Mouse (Mus musculus) Muller cell, postnatal 12 days (primary cell): ENCODE measurements at regions not wholly inside any gene's neighbourhood (a gene's known extent, or its start where the extent isn't known, plus 50 kb on each side); places are given as distances from the start of the nearest gene placed in this dataset.

Experiments
- DNase-seq: peaks from one replicate; pipeline ENCODE4 v3.0.0-alpha.2; 2015; ENCODE audit errors: inconsistent ontology term

DNA sequence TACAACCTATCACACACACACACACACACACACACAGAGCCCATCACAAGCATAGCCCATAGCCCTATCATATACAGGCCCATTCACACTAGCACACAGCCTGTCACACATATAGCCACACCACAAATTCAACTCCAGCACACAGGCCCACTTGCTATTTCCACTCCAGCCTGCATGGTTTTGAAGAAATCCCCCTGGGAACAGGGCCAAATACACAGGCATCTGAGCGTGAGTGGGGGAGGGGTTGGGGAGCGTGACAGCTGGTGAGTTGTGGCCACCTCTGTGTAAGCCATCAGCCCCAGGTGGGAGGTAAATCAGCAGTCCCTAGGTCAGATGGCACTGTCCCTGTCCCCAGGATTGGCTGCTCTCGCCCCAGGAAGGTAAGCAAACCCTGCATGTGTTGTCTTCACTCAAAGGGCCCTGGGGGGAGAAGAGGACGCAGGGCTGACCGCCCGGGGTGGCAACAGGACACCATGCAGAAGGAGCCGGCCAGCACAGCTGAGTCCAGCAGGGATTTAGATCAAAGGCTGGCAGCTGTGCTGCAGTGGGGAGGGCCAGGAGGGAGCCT, 153.6 kb upstream of the Gm3448 start:
- DNase-seq: peak; percentile 56

DNA sequence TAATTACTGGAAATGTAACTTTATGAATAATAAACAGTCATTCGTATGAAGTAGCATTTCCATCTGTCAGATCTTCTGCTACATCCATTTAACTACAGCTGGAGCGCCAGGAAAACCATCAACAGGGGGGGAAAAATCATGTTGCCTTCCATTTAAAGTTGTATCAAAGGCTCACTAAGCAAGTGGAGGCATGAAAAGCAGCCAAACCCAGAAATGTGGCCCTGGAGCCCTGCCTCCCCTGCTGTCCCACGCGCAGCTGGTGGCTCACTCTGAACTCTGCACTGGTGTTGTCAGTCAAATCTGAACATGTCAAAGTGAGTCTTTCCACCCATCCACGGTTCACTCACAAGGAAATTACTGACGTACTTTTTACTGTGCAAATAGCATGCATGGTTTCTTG, 152.5 kb upstream of the Gm3448 start:
- no peak for DNase-seq

DNA sequence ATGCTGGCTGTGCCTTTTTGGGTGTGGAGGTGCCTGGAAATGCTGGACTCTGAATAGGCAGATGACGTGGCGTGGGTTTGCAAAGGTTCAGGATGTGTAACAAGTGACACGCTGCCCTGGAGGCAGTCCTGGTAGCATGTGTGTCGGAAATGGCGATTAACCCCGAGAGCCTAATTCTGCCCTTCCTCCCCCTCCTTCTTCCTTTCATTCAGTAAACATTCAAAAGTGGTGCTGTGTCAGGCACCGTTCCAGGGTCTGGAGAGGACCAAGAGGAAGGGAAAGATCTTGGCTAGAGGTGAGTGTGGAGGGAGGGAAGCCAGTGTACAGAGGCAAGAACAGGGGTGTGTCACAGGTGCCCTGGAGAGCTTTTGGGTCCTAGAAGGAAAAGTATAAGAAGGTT, 151.5 kb upstream of the Gm3448 start:
- no peak for DNase-seq

- DNase-seq: no peak
These were observed 143.9 kb upstream of the Gm3448 start for GRCm38 (mm10) chr17:15185217-15185616.

- DNase-seq: no peak
These were observed 142.5 kb upstream of the Gm3448 start for GRCm38 (mm10) chr17:15183800-15184199.

GRCm38 (mm10) chr17:15182105-15182504, 140.8 kb upstream of the Gm3448 start:
- DNase-seq: no peak

GRCm38 (mm10) chr17:15180223-15180860, 139.0 kb upstream of the Gm3448 start:
- peak; percentile 85 for DNase-seq

DNA sequence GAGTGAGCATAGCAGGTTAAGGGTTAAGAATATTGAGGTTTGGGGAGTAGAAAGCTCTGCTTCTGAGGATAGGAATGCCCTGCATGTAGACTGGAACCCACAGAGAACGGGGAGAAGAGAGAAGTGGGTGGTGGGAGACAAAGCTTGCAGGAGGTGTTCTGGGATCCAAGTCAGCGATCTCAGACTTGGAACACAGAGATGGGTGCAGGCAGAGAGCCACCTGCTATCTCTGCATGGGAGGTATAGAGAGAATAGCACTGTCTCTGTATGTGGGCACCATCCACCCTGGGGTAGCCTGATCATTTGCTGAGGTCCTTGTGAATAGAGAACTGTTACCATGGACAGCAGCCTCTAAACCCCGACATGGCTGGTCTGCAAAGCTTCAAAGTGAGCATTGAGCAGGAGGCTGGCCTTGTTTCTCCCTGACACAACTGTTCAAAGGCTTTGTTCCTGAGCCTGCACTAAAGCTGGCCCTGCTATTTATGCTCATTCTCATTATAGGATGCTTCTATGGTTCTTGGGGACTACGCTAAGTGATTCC, 138.1 kb upstream of the Gm3448 start:
- no peak for DNase-seq

GRCm38 (mm10) chr17:15177390-15177789, 136.1 kb upstream of the Gm3448 start:
- no peak for DNase-seq

GRCm38 (mm10) chr17:15174354-15174953, 133.1 kb upstream of the Gm3448 start:
- no peak for DNase-seq

DNA sequence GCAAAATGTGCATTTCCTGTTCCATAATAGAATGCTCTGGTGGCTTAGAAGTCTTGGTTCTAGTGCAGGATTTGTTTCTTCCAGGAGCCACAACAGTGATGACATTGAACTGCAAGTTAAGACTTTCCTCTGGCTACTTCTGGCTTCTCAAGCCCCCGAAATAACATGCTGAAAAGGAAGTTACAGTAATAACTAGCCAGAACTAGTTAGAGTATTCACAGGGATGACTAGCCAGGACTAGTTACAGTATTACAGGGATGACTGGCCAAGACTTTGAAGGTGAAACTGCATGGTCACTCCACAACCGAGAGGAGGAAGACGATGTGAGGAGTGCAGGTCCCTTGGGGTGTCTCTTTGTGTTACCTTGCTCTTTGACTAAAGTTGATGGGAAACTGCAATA, 126.6 kb upstream of the Gm3448 start:
- no peak for DNase-seq

- no peak for DNase-seq
These were observed 116.5 kb upstream of the Gm3448 start for GRCm38 (mm10) chr17:15157693-15158333.

DNA sequence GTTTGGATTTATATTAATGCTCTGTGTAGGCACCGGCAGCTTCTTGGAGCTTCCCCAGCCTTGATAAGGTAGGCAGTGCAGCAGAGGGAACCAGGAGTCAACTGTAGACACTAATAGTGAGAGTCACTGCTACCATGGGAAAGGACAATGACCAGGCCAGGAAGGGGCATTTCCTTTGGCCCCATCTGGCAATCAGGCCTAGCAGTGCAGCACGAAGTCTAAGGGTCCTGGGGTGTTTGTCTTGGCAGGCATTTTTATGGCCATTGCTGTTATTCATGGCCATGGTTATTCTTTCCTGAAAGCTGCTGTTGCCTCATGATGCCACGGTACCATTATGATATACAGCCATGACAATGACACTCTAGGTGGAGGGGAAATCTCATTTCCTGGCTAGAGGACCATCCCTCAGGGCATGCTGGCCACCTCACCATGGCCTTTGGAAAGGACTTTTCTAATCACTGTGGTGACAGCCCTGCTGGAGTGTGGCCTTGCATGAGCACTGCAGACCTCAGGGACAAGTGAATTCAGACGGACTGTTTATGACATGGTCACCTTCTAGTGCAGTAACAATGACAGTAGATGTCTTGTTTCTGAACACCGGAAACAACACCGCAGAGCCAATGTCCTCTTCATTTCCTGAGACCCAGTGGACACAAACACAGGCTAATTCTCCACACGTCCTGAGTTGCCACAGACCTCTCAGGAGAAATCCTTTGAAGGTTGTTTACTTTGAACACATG, 111.8 kb upstream of the Gm3448 start:
- DNase-seq: no peak

GRCm38 (mm10) chr17:15152477-15152876, 111.1 kb upstream of the Gm3448 start:
- no peak for DNase-seq

DNA sequence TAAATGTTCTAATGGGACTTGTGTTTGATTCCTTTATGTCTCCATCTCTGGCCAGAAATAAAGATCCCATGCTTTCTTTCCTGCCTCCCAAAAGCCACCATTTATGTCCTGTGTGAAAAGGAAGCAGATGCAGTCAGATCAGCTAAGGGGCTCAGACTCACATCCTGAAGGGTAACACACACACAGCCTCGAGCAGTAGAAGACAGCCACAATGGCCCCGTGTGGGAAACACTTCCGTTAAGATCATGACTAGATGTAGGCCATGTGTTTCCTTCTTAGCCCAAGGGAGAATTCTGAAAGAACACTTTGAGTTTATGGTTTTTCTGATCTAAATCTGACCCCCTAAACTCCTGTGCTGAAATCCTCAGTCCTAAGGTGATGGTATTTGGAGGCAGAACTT, 110.4 kb upstream of the Gm3448 start:
- no peak for DNase-seq

GRCm38 (mm10) chr17:15146607-15147006, 105.3 kb upstream of the Gm3448 start:
- no peak for DNase-seq

DNA sequence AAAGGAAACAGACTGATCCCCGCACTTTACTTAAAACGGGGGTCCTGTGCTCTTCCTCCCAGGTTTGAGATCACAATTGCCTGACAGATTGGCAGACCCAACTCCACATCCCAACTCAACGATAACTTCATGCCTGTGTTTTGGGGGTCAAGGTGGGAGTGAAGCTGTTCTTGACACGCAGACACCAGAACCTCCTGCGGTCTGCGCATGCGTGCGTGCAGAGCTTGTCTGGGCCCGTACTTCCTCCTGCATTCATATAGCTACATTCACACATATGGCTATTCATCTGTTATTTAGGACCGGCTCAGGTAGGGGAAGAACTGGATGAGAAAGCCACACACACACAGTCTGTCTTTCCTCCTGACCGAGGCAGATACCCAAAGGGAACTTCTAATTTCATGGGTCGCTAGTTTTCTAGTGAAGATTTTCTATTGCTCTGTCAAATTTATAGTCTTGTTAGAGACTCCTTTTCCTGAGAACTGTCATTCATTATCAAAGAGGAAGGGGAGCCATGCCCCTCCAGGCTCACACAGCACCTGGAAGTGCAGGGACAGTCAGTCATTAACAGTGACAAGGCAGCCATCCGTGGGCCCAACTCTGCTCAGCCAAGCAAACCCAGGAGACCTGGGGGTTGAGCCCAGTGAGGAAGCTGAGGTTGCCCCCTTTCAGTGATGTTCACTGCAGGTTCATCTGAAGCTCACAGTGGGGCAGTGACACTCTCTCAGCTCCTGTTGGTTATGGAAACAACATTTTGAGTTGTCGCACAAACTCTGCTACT, 104.0 kb upstream of the Gm3448 start:
- DNase-seq: no peak

GRCm38 (mm10) chr17:15140391-15140790, 99.1 kb upstream of the Gm3448 start:
- DNase-seq: peak; percentile 51
